8 mouse cellular contexts compared by ENCODE assay signal in genomic region chrX:50490477-50490967, GRCm38 (mm10).
DNase-seq lines count a peak whose midpoint lies in the region; ATAC-seq and TF ChIP-seq lines count a peak whose summit lies in the region.
"Not testable (repeated sequence)": the region's sequence is repeated elsewhere in the genome, so short reads cannot be mapped to it uniquely, and the experiment has no call there.

No protein-coding gene starts in this region.

- TF ChIP-seq EP300 in CH12.LX (IDR thresholded peaks at IDR 0.05; ENCODE audit: low read length) = peak; percentile 33; the same call in 1 of the 2 replicates

- not testable (repeated sequence) for TF ChIP-seq POLR2A in CH12.LX (IDR thresholded peaks at IDR 0.05; ENCODE audit: low read depth, low read length); myocyte (IDR thresholded peaks at IDR 0.05; ENCODE audit: insufficient read length, low read depth)

- H3K27me3 ChIP-seq in CH12.LX (replicated peaks); kidney, postnatal 0 days (ENCODE audit: insufficient read depth, low read length); lung, embryonic 14.5 days (ENCODE audit: insufficient read depth, low read length); myocyte (ENCODE audit: control insufficient read depth, insufficient read depth, insufficient read length): not testable (repeated sequence)
- H3K27me3 ChIP-seq in Patski = peaks cover 74% of the 10 kb centered on the region

- dilution Hi-C loops in CH12.LX (cut with MboI; ENCODE audit: extremely low pct_ligation_motif_present, extremely low pct_unique_long_range_greater_than_20kb, low sequenced_read_pairs) = not testable (repeated sequence)

- not testable (repeated sequence) for H3ac ChIP-seq in myocyte (ENCODE audit: control insufficient read depth, insufficient read length)

- not testable (repeated sequence) for H3K27ac ChIP-seq in CH12.LX (ENCODE audit: insufficient read depth, low read depth); kidney, postnatal 0 days; lung, embryonic 14.5 days (ENCODE audit: low read depth)

- POLR2A ChIA-PET in Patski (lab: Charles Lee) = not testable (repeated sequence)

- in situ Hi-C loops in CH12.LX (cut with MboI; ENCODE audit: low pct_ligation_motif_present, low pct_unique_long_range_greater_than_20kb, low sequenced_read_pairs) = not testable (repeated sequence)
- in situ Hi-C loops in Patski (cut with MboI; ENCODE audit: low pct_unique_long_range_greater_than_20kb) = loop anchor here (10.0 kb wide), 2 partner anchors 86 to 1146 kb away; no protein-coding TSS in a partner anchor

- WGBS in kidney, postnatal 0 days = 50% methylated on average over 9 of the region's 9 CpGs
- 55% methylated on average over 9 of the region's 9 CpGs for WGBS in lung, embryonic 14.5 days

- not testable (repeated sequence) for TF ChIP-seq RAD21 in CH12.LX (IDR thresholded peaks at IDR 0.05; ENCODE audit: low read depth, low read length)

- DNase-seq in 3T3-L1 (ENCODE audit: low read depth, low spot score) = peak; percentile 84
- peak; percentile 6 for DNase-seq in CH12.LX (ENCODE audit: extremely low read depth)
- peak; percentile 20 for DNase-seq in Patski (ENCODE audit: low read depth, low spot score)
- DNase-seq in brain, adult 2 months (ENCODE audit: low read depth, low spot score) = peak; percentile 8
- DNase-seq in forelimb bud, embryonic 11.5 days (ENCODE audit: low read depth, low spot score) = peak; percentile 8
- DNase-seq in kidney, postnatal 0 days (ENCODE audit: low spot score) = peak; percentile 6
- peak; percentile 0 for DNase-seq in lung, embryonic 14.5 days

- not testable (repeated sequence) for H3K36me3 ChIP-seq in CH12.LX (replicated peaks in 1 of 2; ENCODE audit: control insufficient read depth in 1 of 2, insufficient read depth in 1 of 2, low read length in 1 of 2); kidney, postnatal 0 days (ENCODE audit: insufficient read depth, low read length); lung, embryonic 14.5 days (ENCODE audit: insufficient read depth); myocyte (ENCODE audit: control insufficient read depth, insufficient read depth)

- H3K4me1 ChIP-seq in CH12.LX (ENCODE audit: control insufficient read depth in 1 of 2, insufficient read depth in 2 of 2); kidney, postnatal 0 days (replicated peaks; ENCODE audit: insufficient read depth, low read length); lung, embryonic 14.5 days (ENCODE audit: insufficient read depth): not testable (repeated sequence)

- not testable (repeated sequence) for TF ChIP-seq CTCF in CH12.LX (conservative IDR thresholded peaks at IDR 0.05 in 1 of 2, IDR thresholded peaks at IDR 0.05 in 1 of 2; ENCODE audit: low read depth in 2 of 2, low read length in 2 of 2); Patski (IDR thresholded peaks at IDR 0.05); kidney, postnatal 0 days (IDR thresholded peaks at IDR 0.05; ENCODE audit: low read depth); lung, embryonic 14.5 days (IDR thresholded peaks at IDR 0.05; ENCODE audit: low read depth)

- H3K4me3 ChIP-seq in CH12.LX (replicated peaks in 1 of 3; ENCODE audit: low read depth in 2 of 3, low read length in 2 of 3, poor library complexity in 1 of 3); kidney, postnatal 0 days (replicated peaks; ENCODE audit: low read depth, low read length); lung, embryonic 14.5 days (ENCODE audit: low read depth, low read length); myocyte: not testable (repeated sequence)

- H3K9ac ChIP-seq in CH12.LX (ENCODE audit: insufficient read depth, low read depth); kidney, postnatal 0 days (ENCODE audit: low read depth, low read length); lung, embryonic 14.5 days: not testable (repeated sequence)

- peak; percentile 94 for ATAC-seq in Patski
- not testable (repeated sequence) for ATAC-seq in kidney, postnatal 0 days (replicated peaks; ENCODE audit: low FRiP score, low read depth); lung, embryonic 14.5 days (ENCODE audit: insufficient read depth)

- H3K9me3 ChIP-seq in CH12.LX (replicated peaks; ENCODE audit: low read length); kidney, postnatal 0 days (replicated peaks; ENCODE audit: low read length); lung, embryonic 14.5 days (ENCODE audit: low read depth, low read length): not testable (repeated sequence)

- H3K4me2 ChIP-seq in CH12.LX (ENCODE audit: insufficient read depth, low read depth, poor library complexity, severe bottlenecking); kidney, postnatal 0 days (ENCODE audit: low read length); lung, embryonic 14.5 days: not testable (repeated sequence)
- peak overlapping the region; percentile 44 for H3K4me2 ChIP-seq in myocyte (ENCODE audit: low read depth)

- not testable (repeated sequence) for H3K79me2 ChIP-seq in CH12.LX (replicated peaks; ENCODE audit: control insufficient read depth, extremely low read depth, insufficient read depth, poor library complexity, severe bottlenecking); myocyte (ENCODE audit: control insufficient read depth, insufficient read depth)

- CTCF ChIA-PET in Patski (lab: Charles Lee) = interaction anchor here (0.9 kb wide), 1 partner anchor 15 kb away, joined by 4 read pairs; no protein-coding TSS in a partner anchor

TF ChIP-seq in myocyte, 11 proteins besides CTCF, POLR2A, EP300 and RAD21:
- peak in 2 of 3 experiments; percentile 23 to 30 for TF ChIP-seq MYOD1 (IDR thresholded peaks at IDR 0.05; ENCODE audit: control insufficient read depth in 1 of 3, insufficient read length in 2 of 3, low read depth in 2 of 3)

Comparison
In these comparisons a context has a peak if more than half of its experiments do, and no peak if none do; other contexts are left out.
1. DNase-seq: peak in every context shown above with its lines; median percentile 84 in 3T3-L1; 20 in Patski; 8 in brain, adult 2 months; 8 in forelimb bud, embryonic 11.5 days; 6 in CH12.LX; 6 in kidney, postnatal 0 days; 0 in lung, embryonic 14.5 days.